Mouse (Mus musculus) lung, postnatal 0 days (tissue): ENCODE results near the gene Lrrc74b.
A peak's percentile ranks its signal among the peaks of the same experiment; 100 is the strongest.
"Not testable (repeated sequence)": the region's sequence is repeated elsewhere in the genome, so short reads cannot be mapped to it uniquely, and the experiment has no call there.

Experiments
- CTCF ChIP-seq: IDR thresholded peaks from 2 replicates; pipeline ENCODE4 v1.5.1; 2016; ENCODE audit warnings: antibody characterized with exemption, mild to moderate bottlenecking
- EP300 ChIP-seq: IDR thresholded peaks from 2 replicates; pipeline ENCODE4 v1.6.1; 2016; ENCODE audit warnings: antibody characterized with exemption, mild to moderate bottlenecking, control low read depth

DNA sequence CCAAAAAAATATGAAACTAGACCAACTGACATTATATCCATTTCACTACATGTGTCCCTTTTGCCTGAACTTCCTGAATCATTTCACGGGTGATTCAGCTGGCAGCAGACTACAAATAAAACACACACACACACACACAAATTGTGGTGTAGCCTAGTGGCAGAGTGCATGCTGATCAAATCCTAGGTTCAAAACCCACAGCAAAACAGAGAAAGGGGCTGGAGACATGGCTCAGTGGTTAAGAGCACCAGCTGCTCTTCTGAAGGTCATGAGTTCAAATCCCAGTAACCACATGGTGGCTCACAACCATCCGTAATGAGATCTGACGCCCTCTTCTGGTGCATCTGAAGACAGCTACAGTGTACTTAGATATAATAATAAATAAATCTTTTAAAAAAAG is 53.0 kb downstream of the Lrrc74b start:
- 0 out of 2 replicates have a peak, but pooled peaks have one; percentile 10 for TF ChIP-seq CTCF
- not testable (repeated sequence) for TF ChIP-seq EP300
